Mouse (Mus musculus) bone marrow, adult 2 months (tissue): ENCODE data around the gene Phlda2.

Experiments used
- CTCF ChIP-seq: fragments of 200-500 bp; IDR thresholded peaks from 2 replicates; pipeline ENCODE4 v1.5.1; 2011; ENCODE audit warnings: low read length, control low read depth; ENCODE audit not compliant: control insufficient read depth, insufficient read depth
- POLR2A ChIP-seq: fragments of 200-500 bp; IDR thresholded peaks from 2 replicates; pipeline ENCODE4 v1.6.1; 2011; ENCODE audit warnings: low read depth, mild to moderate bottlenecking, control low read depth, low read length, borderline replicate concordance; ENCODE audit not compliant: control insufficient read depth

- no peak for TF ChIP-seq POLR2A
- no peak for TF ChIP-seq CTCF
These were observed 28.1 kb downstream of the Phlda2 start for GRCm38 (mm10) chr7:143474811-143475210.
